Mouse (Mus musculus) MEL (cell line): Measurements from ENCODE around the gene Tcte2.

Experiments
- CHD2 ChIP-seq: IDR thresholded peaks from 2 replicates; pipeline ENCODE4 v1.6.1; 2011; ENCODE audit warnings: low read length, improper control_type of control experiment
- CTCF ChIP-seq, 3 experiments: IDR thresholded peaks in 2 of 3; conservative IDR thresholded peaks in 1 of 3; 2 replicates each; pipeline ENCODE4 v1.5.1; 2011 to 2012; ENCODE audit warnings: low read length in 3 of 3, low read depth in 2 of 3, mild to moderate bottlenecking in 2 of 3, improper control_type of control experiment in 1 of 3, inconsistent platforms in 1 of 3, mixed read lengths in 1 of 3, moderate library complexity in 1 of 3; ENCODE audit not compliant: control insufficient read depth in 1 of 3, insufficient read depth in 1 of 3, poor library complexity in 1 of 3, severe bottlenecking in 1 of 3
- GABPA ChIP-seq: IDR thresholded peaks from 2 replicates; pipeline ENCODE4 v1.6.1; 2012; ENCODE audit warnings: low read depth, mild to moderate bottlenecking, inconsistent platforms, low read length, improper control_type of control experiment, moderate library complexity
- GATA1 ChIP-seq: IDR thresholded peaks from 2 replicates; pipeline ENCODE4 v1.6.1; 2011; ENCODE audit warnings: low read depth, low read length, improper control_type of control experiment
- NRF1 ChIP-seq: IDR thresholded peaks from 2 replicates; pipeline ENCODE4 v1.6.1; 2014; ENCODE audit warnings: low read depth, mild to moderate bottlenecking, inconsistent platforms, low read length, improper control_type of control experiment, moderate library complexity; ENCODE audit not compliant: poor library complexity, insufficient read depth, severe bottlenecking
- POLR2A ChIP-seq, 2 experiments: IDR thresholded peaks; 2 replicates each; pipeline ENCODE4 v1.6.1; 2011 to 2012; ENCODE audit warnings: low read length in 2 of 2, mild to moderate bottlenecking in 2 of 2, control low read depth in 1 of 2, improper control_type of control experiment in 1 of 2, low read depth in 1 of 2, moderate library complexity in 1 of 2; ENCODE audit not compliant: control insufficient read depth in 1 of 2, insufficient read depth in 1 of 2, poor library complexity in 1 of 2
- RAD21 ChIP-seq: IDR thresholded peaks from 2 replicates; pipeline ENCODE4 v1.6.1; 2011; ENCODE audit warnings: mild to moderate bottlenecking, low read depth, low read length, improper control_type of control experiment
- RCOR1 ChIP-seq: IDR thresholded peaks from 2 replicates; pipeline ENCODE4 v1.6.1; 2012; ENCODE audit warnings: low read depth, mild to moderate bottlenecking, inconsistent platforms, low read length, improper control_type of control experiment
- SIN3A ChIP-seq: IDR thresholded peaks from 2 replicates; pipeline ENCODE4 v1.6.1; 2012; ENCODE audit warnings: low read length, improper control_type of control experiment, inconsistent platforms
- ZMIZ1 ChIP-seq: IDR thresholded peaks from 2 replicates; pipeline ENCODE4 v1.6.1; 2012; ENCODE audit warnings: low read depth, mild to moderate bottlenecking, inconsistent platforms, low read length, improper control_type of control experiment, moderate library complexity

DNA sequence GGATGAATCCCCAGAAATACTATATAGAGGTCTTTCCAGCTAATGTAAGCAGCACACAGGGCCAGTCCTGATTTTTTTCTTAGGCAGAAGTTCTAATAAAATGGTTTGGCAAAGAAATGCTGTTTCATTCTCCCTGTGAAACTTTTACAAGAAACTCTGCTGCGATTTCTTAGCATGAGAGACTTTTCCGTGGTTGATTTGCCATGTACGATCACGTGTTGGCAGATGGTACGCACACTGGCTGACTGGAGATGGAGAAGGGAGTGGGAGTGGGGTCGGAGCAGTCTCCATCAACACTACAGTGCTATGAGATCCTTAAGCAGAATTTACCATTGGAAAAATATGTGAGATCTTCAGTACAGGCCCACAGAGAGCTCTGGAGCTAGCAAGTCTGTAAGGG lies 17.4 kb downstream of the Tcte2 start:
- TF ChIP-seq GABPA (no peak), POLR2A (IDR thresholded peaks at IDR 0.05; ENCODE audit: control insufficient read depth in 1 of 2, insufficient read depth in 1 of 2, low read depth in 1 of 2, low read length in 2 of 2, poor library complexity in 1 of 2) (no peak), SIN3A (no peak), GATA1 (no peak), CHD2 (no peak), CTCF (IDR thresholded peaks at IDR 0.05 in 2 of 3, conservative IDR thresholded peaks at IDR 0.05 in 1 of 3; ENCODE audit: control insufficient read depth in 1 of 3, insufficient read depth in 1 of 3, low read depth in 2 of 3, low read length in 3 of 3, poor library complexity in 1 of 3, severe bottlenecking in 1 of 3) (no peak), RAD21 (no peak), ZMIZ1 (no peak), RCOR1 (no peak), NRF1 (no peak)
